Mouse (Mus musculus) heart, postnatal 10 days (tissue): ENCODE measurements around the gene Psmc3ip. TPM values are rescaled to one million over a fixed set of nuclear protein-coding genes. Genes with fewer than 3 reads are reported as not detected.
A peak's percentile ranks its signal among the peaks of the same experiment; 100 is the strongest.
"Not testable (repeated sequence)": the region's sequence is repeated elsewhere in the genome, so short reads cannot be mapped to it uniquely, and the experiment has no call there.

Experiments used
- DNase-seq, 2 experiments: peaks; one replicate each; pipeline ENCODE4 v3.0.0; 2021
- intact Hi-C: fragments of 180-260 bp; cut with DNase I; formaldehyde crosslinking; loops from one replicate; pipeline ENCODE4 v1.15.1; 2025
- total RNA-seq, 2 experiments: library from RNA; stranded (reverse); gene quantifications; 2 replicates each; pipeline ENCODE4 v1.2.3; 2021

The Psmc3ip gene
- total RNA-seq = 1 to 10 TPM; 5.0 to 5.6 TPM

DNA sequence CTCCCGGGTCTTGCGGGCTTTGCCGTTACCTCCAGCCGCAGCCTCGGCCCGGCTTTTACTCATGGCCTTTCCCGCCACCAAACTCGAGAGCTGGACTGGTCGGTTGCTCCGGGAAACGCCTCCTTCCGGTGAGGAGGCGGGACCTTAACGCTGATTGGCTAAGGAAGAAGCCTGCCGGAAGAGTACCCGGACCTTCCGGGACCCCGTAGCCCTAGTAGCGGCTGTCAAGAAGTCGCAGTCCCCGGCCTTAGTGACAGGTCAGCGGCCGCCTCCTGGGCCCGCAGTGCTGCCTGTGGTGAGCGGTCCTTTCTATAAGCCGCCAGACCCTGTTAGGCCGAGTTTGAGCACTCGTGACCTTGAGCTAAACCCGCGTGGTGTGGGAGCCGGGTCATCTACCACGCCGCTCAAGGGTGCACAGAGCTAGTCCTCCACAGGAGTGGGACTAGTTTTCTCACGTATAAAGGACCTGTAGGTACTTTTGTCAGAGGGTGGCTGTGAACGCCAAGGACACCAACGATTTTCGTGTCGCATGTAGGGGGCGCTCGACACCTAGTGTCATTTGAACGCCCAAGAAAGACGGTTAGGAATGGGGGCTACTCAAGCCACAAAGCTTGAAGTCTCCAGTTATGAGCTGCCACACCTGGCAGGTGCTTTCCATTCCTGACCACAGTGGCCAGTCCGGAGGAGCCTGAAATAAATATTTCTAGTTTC is at the start of gene Psmc3ip:
TSS of gene Psmc3ip (minus strand) at position 123 of the 711 bp plus-strand sequence.
- DNase-seq = peak; percentile 98 to 99
- intact Hi-C loops = loop anchor here (1.0 to 10.0 kb wide), 2 partner anchors 79 to 209 kb away; partner anchors contain the start of gene Becn1

DNA sequence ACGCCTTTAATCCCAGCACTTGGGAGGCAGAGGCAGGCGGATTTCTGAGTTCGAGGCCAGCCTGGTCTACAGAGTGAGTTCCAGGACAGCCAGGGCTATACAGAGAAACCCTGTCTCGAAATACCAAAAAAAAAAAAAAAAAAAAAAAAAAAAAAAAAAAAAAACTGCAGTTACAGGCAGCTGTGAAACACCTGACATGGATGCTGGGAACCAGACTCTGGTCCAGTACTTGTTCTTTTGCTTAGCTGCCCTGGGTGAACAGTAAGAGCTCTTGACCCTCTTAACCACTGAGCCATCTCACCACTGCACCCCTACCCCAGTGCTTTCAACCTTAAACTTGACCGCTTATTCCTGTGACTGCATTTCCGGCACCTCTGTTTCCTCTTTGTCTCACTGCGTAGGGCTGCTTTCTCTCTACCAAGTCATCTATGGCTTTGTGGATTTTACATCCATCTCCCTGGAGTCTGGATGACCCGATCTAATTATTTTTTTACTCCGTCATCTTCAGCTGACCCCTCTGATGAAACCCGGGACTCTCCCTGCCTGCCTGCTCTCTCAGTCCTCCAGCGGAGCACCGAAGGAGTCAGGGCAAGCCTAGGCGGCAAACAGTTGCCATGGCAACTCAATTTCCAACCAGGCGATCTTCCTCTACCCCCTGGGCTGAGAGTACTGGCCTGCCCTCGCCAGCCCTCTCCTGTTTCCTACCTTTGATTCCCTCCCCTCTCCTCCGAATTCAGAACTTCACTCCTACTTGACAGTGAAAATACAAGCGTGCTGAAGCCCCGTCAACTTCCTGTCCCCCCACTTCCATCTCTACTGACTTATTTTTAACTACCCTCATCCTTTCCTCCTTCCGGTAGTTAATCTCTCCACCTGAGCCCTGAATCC is 48.3 kb upstream of the Psmc3ip start:
- peak in 1 of 2 experiments; percentile 45 for DNase-seq
- intact Hi-C loops = no loop called here

DNA sequence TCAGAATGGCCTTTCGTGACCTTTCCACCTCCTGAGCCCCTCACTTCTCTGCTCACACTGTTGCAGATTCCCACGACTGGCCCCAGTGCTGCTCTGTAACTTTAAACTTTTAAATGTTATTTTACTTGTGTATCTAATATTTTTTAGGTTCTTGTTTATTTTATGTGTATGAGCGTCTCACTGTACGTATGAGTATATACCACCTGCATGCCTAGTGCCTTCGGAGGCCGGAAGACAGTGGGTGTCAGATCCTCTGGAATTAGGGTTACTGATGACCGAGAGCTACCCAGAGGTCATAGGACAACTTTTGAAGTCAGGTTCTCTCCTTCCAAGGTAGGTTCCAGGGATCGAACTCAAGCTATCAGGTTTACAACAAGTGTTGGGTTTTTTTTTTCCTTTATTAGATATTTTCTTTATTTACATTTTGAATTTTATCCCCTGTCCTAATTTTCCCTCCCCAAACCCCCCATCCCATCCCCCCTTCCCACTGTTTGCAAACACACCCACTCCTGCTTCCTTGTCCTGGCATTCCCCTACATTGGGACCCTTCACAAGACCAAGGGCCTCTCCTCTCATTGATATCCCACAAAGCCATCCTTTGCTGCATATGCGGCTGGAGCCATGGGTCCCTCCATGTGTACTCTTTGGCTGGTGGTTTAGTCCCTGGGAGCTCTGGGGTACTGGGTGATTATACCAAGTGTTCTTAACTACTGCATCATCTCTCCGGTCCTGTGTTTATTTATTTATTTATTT is 47.2 kb upstream of the Psmc3ip start:
- no peak for DNase-seq
- intact Hi-C loops = no loop called here

DNA sequence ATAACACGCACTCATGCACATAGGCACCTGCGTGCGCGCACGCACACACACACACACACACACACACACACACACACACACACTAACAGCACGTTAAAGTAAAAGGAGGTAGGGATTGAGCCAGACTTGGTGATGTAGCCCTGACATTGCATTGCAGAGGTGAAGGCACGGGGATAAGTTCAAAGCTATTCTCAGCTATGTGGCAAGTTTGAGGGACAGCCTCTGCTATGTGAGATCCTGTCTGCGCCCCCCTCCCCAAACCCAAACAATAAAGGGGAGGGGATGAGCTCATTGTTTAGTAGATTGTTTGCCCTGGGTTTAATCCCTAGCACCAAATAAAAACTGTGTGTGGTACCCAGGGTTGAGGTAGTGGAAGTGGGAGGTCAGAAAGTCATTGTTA is 45.9 kb upstream of the Psmc3ip start:
- intact Hi-C loops = no loop called here
- no peak for DNase-seq

DNA sequence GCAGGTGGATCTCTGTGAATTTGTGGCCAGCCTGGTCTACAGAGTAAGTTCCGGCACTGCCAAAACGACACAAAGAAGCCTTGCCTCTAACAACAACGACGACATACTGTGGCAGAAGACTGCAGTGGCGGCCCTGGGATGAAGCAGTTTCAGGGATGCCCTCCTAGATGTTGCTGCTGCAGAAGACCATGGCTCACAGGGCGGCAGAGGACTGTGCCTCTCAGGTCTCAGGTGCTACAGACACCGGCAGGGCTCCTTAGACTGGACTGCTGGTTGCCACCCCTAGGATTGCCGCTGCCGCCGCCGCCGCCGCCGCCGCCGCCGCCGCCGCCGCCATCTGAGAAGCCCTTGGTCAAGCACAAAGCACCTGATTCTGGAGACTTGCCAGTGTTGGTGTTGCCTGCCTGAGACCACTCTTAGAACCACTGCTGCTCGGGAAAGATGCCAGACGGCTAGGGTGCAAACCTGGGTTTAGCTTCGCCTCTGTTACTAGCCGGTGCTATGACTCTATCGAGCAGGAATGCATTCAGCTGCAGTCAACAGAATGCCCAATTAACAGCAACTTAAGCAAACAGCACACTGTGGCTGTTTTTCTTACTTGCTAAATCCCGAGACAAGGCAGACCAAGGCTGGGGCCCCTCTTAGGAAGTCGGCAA is 45.1 kb upstream of the Psmc3ip start:
- intact Hi-C loops = no loop called here
- peak; percentile 47 to 50 for DNase-seq

DNA sequence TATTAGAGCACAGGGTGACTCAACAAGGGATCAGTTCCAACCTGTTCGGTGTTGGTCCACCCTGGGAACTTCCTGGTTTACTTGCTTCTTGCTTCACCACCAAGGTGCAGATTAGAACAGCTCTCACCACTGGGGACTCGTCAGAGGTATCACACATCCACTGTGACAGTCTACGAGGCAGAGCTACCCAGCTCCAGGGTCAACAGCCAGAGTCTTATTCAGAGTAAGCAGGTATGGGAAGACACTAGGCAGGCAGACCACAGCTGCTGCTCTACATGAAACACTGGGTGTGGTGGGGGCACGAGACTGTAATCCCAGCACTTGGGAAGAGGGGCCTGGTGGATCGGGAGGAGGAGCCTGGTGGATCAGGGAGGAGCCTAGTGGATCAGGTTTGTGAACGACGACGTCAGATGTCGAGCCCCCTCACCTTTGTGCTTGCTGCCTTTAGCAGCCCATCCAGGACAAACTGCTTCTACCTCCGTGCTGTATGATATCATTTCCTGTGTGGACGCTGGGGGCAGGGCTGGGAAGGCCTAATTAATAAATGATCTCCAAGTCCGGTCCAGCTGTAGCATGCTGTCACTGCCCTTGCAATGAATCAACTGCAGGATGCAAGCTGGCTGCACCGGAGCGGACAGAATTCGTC is 43.4 kb upstream of the Psmc3ip start:
- peak; percentile 45 to 55 for DNase-seq
- intact Hi-C loops = no loop called here

GRCm38 (mm10) chr11:101137000-101137399 is 41.8 kb upstream of the Psmc3ip start:
- no peak for DNase-seq
- intact Hi-C loops = no loop called here

GRCm38 (mm10) chr11:101134217-101134865 is 39.1 kb upstream of the Psmc3ip start:
- intact Hi-C loops = no loop called here
- peak in 1 of 2 experiments; percentile 37 for DNase-seq

DNA sequence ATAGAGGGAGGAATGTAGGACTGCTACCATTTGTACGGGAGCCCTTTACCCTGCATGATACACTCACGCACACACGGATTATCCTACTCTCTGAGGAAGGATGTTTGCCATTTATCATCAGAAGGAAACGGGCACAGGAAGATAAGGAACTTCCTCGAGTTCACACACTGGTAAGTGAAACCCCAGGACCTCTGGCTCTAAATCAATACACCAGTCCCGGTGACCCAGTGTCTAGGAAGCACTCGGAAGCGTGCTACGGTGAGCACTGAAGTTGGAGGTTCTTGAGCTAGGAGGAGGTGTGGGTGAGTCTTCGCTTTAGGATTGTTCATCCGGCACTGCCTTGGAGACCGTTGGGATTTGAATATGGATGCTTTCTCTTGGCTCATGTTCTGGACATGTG is 37.8 kb upstream of the Psmc3ip start:
- DNase-seq = no peak
- intact Hi-C loops = no loop called here

GRCm38 (mm10) chr11:101131701-101132100 is 36.5 kb upstream of the Psmc3ip start:
- DNase-seq = peak in 1 of 2 experiments; percentile 48
- intact Hi-C loops = no loop called here

GRCm38 (mm10) chr11:101131187-101131586 is 36.0 kb upstream of the Psmc3ip start:
- intact Hi-C loops = no loop called here
- DNase-seq = no peak

DNA sequence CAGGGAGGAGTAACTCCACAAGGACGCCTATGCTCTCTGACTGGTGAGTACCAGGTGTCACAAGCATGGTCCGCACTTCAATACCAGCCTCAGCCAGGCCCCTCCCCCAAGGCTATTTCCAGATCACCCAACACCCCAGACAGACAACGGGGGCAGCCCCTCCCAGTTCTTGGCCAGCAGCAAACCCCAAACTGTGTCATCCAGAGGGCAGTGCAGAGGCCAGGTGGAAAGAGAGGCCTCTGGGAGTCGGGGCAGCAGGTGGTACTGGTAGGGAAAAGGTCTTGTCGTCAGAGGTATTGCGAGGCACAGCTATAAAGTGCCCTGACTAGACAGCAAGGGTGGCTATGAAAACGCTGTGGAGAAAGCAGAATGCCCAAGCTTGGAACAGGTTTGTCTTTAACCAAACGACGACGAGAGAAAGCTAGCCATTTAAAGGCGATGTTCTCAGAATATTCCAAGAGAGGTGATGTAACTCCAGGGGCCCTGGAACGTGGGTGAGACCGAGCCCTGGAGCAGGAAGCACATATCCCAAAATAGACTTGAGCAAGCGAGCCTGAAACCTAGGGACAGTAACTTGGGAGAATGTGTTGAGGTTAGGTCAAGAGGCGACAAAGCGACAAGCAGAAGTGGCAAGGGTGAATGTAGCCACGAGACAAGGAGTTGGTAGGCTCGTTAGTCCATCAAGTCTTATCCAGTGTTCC is 35.0 kb upstream of the Psmc3ip start:
- intact Hi-C loops = no loop called here
- peak; percentile 87 to 88 for DNase-seq

- intact Hi-C loops = no loop called here
- DNase-seq = peak in 1 of 2 experiments; percentile 38
These were observed 33.9 kb upstream of the Psmc3ip start for GRCm38 (mm10) chr11:101128996-101129577.

GRCm38 (mm10) chr11:101127075-101127474 is 31.8 kb upstream of the Psmc3ip start:
- no peak for DNase-seq
- intact Hi-C loops = no loop called here

GRCm38 (mm10) chr11:101125008-101125407 is 29.8 kb upstream of the Psmc3ip start:
- intact Hi-C loops, DNase-seq: not testable (repeated sequence)

DNA sequence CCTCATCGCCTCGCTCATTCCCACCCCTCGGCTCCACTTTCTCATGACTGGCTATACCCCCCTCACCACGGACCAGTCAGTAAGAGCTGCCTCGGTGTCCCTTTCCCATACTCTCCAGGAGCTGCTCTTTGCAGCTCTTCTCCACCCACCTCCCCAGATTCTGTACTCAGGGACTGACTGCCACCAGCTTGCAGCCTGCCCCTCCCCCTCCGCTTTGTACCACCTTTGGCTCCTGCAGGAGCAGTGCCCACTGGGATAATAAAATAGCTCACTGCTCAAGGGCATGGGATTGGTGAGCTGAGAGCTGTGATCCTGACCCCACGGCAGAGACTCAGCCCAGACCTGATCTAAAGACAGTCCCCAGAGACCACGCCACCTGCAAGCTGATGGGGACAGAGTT is 29.3 kb upstream of the Psmc3ip start:
- intact Hi-C loops, DNase-seq: not testable (repeated sequence)

- DNase-seq = no peak
- intact Hi-C loops = loop anchor here (2.0 kb wide), 1 partner anchor 48 kb away; no protein-coding TSS in a partner anchor
These were observed 25.4 kb upstream of the Psmc3ip start for GRCm38 (mm10) chr11:101120545-101121188.
